Mouse (Mus musculus) embryonic facial prominence, embryonic 12.5 days (tissue): ENCODE measurements around the gene Hist1h1a. TPM values are rescaled to one million over a fixed set of nuclear protein-coding genes. Genes with fewer than 3 reads are reported as not detected.
"Not testable (repeated sequence)": the region's sequence is repeated elsewhere in the genome, so short reads cannot be mapped to it uniquely, and the experiment has no call there.

Experiments used
- ATAC-seq: fragments of 200-750 bp; cut with Nextera tagmentation; 2 replicates; pipeline ENCODE4 v1.8.0; 2017; ENCODE audit not compliant: insufficient number of reproducible peaks, insufficient read depth, low FRiP score, low TSS enrichment
- H3K27ac ChIP-seq: fragments of 300-500 bp; sonication (generic); 2 replicates; pipeline ENCODE4 v1.5.1; 2016; ENCODE audit warnings: mild to moderate bottlenecking
- H3K27me3 ChIP-seq: fragments of 300-500 bp; sonication (generic); 2 replicates; pipeline ENCODE4 v1.6.1; 2016; ENCODE audit warnings: mild to moderate bottlenecking, moderate library complexity
- H3K36me3 ChIP-seq: fragments of 300-500 bp; sonication (generic); 2 replicates; pipeline ENCODE4 v1.6.1; 2016; ENCODE audit warnings: mild to moderate bottlenecking
- H3K4me1 ChIP-seq: fragments of 300-500 bp; sonication (generic); 2 replicates; pipeline ENCODE4 v1.6.1; 2016
- H3K4me2 ChIP-seq: fragments of 300-500 bp; sonication (generic); replicated peaks from 2 replicates; pipeline ENCODE4 v1.6.1; 2016; ENCODE audit warnings: mild to moderate bottlenecking, moderate library complexity
- H3K4me3 ChIP-seq: fragments of 300-500 bp; sonication (generic); 2 replicates; pipeline ENCODE4 v1.5.1; 2016; ENCODE audit warnings: mild to moderate bottlenecking
- H3K9ac ChIP-seq: fragments of 300-500 bp; sonication (generic); 2 replicates; pipeline ENCODE4 v1.6.1; 2016; ENCODE audit warnings: mild to moderate bottlenecking, moderate library complexity
- H3K9me3 ChIP-seq: fragments of 300-500 bp; sonication (generic); 2 replicates; pipeline ENCODE4 v1.6.1; 2016; ENCODE audit warnings: mild to moderate bottlenecking, moderate library complexity
- WGBS: fragments of 180-500 bp; shearing (Covaris S2); methylation state at CpG from one replicate; pipeline ENCODE4 v1.1.7; 2016; 5-methylcytosine and 5-hydroxymethylcytosine counted together
- polyA plus RNA-seq: library from polyadenylated mRNA; unstranded; fragments of >200 nt; fragmentation: Nextera tagmentation; extraction: Ambion mirVana; gene quantifications from 2 replicates; pipeline ENCODE4 v1.2.1, GENCODE M21; 2016

The Hist1h1a gene
- polyA plus RNA-seq, 1 experiment from 2014 or later = 4.0 TPM

DNA sequence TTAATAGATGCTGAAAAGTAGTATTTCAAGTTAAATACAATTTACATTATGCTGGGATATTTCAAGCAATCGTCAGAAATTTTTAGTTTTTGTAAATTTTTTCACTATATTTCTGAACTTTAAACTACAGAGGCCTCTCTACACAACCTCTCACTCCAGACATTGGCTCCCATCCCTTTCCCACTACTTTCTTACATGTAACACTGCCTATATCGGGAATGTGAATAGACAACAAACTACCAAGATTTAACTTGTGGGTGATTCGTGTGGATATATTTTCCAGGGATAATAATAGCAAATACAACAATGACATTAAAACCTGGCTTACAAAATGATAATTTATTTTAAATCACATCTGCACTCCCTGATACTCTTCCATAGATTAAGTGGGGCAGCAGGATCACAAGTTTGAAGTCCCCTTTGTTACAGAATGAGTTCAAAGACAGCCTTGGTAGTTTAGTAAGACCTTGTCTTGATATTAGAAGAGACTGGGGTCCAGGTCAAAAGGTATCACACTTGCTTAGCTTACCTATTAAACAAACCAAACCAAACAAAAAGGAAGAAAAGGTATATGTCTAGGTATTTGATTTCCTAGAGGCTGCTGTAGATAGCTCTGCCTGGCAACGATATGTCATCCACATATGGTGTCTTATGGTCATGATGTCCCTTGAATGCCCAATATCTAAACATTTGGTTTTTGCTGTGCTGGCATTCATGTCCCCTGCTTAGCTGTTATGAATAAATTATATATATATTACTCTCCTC, 10.0 kb upstream of the Hist1h1a start:
- peak overlapping the region; percentile 41 for H3K4me3 ChIP-seq
- WGBS = 52% methylated on average over 4 of the region's 4 CpGs

GRCm38 (mm10) chr13:23755000-23755399, 8.5 kb upstream of the Hist1h1a start:
- no peak overlapping the region for H3K9ac ChIP-seq
- no peaks in the 10 kb centered on the region for H3K9me3 ChIP-seq
- no peak for ATAC-seq
- no peak overlapping the region for H3K4me3 ChIP-seq
- peaks cover 3% of the 10 kb centered on the region for H3K4me1 ChIP-seq
- no peaks in the 10 kb centered on the region for H3K27me3 ChIP-seq
- H3K27ac ChIP-seq = peak overlapping the region; percentile 54
- H3K36me3 ChIP-seq = no peaks in the 10 kb centered on the region
- H3K4me2 ChIP-seq = no peak overlapping the region

More for the DNA sequence above, 10.0 kb upstream of the Hist1h1a start:
- ATAC-seq = no peak
- Histone ChIP-seq H3K27me3 (no peaks in the 10 kb centered on the region), H3K4me1 (no peaks in the 10 kb centered on the region), H3K9ac (no peak overlapping the region), H3K27ac (peak overlapping the region; percentile 88), H3K36me3 (no peaks in the 10 kb centered on the region), H3K9me3 (no peaks in the 10 kb centered on the region), H3K4me2 (peak overlapping the region; percentile 57)

- Histone ChIP-seq H3K4me3 (peak within 1 kb of the TSS; percentile 42), H3K27ac (peak within 1 kb of the TSS; percentile 95), H3K36me3 (no peaks in the 10 kb centered on the region), H3K9me3 (no peaks in the 10 kb centered on the region), H3K4me1 (peaks cover 7% of the 10 kb centered on the region), H3K9ac (peak within 1 kb of the TSS; percentile 55), H3K4me2 (peak within 1 kb of the TSS; percentile 61), H3K27me3 (no peaks in the 10 kb centered on the region)
- ATAC-seq = peak; percentile 86
- WGBS = 0% methylated on average over 20 of the region's 22 CpGs
These were observed 6.7 kb upstream of the Hist1h1a start, which contains the start of gene Hist1h4b for GRCm38 (mm10) chr13:23756790-23757189. Gene Hist1h4b, plus strand, starts transcription at chr13:23757013.

DNA sequence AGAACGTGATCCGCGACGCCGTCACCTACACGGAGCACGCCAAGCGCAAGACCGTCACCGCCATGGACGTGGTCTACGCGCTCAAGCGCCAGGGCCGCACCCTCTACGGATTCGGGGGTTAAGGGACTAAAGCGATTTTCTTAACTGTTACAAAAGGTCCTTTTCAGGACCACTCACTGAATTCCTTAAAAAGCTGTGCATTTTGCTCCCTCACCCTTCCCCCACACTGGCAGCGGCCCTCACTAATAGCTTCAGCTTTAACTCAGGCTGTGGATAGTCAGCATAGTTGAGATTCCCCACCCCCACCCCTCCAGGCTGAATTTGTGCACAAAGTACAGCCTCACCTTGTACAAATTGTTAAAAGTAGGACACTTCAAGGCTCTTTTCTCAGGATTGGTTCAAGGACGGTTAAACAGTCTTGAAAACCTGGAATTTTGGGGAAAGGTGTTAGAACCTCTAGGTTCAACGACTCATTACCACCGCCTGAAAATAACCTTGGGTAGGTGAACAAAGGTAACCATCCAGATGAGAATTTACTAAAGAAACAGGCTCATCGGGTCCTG, 6.2 kb upstream of the Hist1h1a start:
- H3K27ac ChIP-seq = peak overlapping the region; percentile 95
- no peak for ATAC-seq
- no peaks in the 10 kb centered on the region for H3K36me3 ChIP-seq
- WGBS = under 1% methylated on average over 17 of the region's 23 CpGs
- H3K4me2 ChIP-seq = peak overlapping the region; percentile 61
- peak overlapping the region; percentile 55 for H3K9ac ChIP-seq
- H3K4me1 ChIP-seq = peaks cover 7% of the 10 kb centered on the region
- no peaks in the 10 kb centered on the region for H3K9me3 ChIP-seq
- H3K27me3 ChIP-seq = no peaks in the 10 kb centered on the region
- H3K4me3 ChIP-seq = peak overlapping the region; percentile 42

- peak overlapping the region; percentile 61; the same call in 1 of the 2 replicates for H3K4me2 ChIP-seq
- 55% methylated on average over 3 of the region's 3 CpGs for WGBS
- peaks cover 7% of the 10 kb centered on the region for H3K4me1 ChIP-seq
- H3K36me3 ChIP-seq = no peaks in the 10 kb centered on the region
- no peak overlapping the region for H3K4me3 ChIP-seq
- H3K27ac ChIP-seq = peak overlapping the region; percentile 70; the same call in 1 of the 2 replicates
- no peaks in the 10 kb centered on the region for H3K27me3 ChIP-seq
- no peaks in the 10 kb centered on the region for H3K9me3 ChIP-seq
- ATAC-seq = no peak
- no peak overlapping the region for H3K9ac ChIP-seq
These were observed 5.5 kb upstream of the Hist1h1a start for GRCm38 (mm10) chr13:23757921-23758320.

GRCm38 (mm10) chr13:23759251-23759771, 4.2 kb upstream of the Hist1h1a start:
- no peak overlapping the region for H3K9ac ChIP-seq
- peak overlapping the region; percentile 90 for H3K27ac ChIP-seq
- H3K9me3 ChIP-seq = no peaks in the 10 kb centered on the region
- no peak overlapping the region for H3K4me2 ChIP-seq
- H3K27me3 ChIP-seq = no peaks in the 10 kb centered on the region
- peaks cover 10% of the 10 kb centered on the region for H3K4me1 ChIP-seq
- no peak for ATAC-seq
- 82% methylated on average over 3 of the region's 3 CpGs for WGBS
- no peaks in the 10 kb centered on the region for H3K36me3 ChIP-seq
- H3K4me3 ChIP-seq = no peak overlapping the region

DNA sequence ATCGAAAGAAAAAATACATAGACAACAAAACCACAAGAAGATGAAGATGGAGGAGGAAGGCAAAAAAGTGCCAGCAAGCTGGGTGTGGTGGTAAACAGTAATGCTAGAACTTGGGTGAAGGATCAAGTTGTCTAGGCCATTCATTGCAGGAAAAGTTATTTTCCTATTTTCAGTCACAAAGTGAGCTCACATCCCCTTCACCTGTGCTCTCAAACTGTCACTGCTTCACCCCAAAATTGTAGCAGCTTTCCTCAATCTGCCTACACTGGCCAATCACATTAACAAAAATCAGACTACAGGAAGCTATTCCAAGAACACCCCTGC, 3.6 kb upstream of the Hist1h1a start:
- 68% methylated on average over 1 of the region's 1 CpGs for WGBS
- H3K27me3 ChIP-seq = no peaks in the 10 kb centered on the region
- H3K4me3 ChIP-seq = peak overlapping the region; percentile 43
- peaks cover 14% of the 10 kb centered on the region for H3K4me1 ChIP-seq
- H3K9me3 ChIP-seq = no peaks in the 10 kb centered on the region
- peak overlapping the region; percentile 86 for H3K4me2 ChIP-seq
- no peak for ATAC-seq
- peak overlapping the region; percentile 90 for H3K27ac ChIP-seq
- no peaks in the 10 kb centered on the region for H3K36me3 ChIP-seq
- H3K9ac ChIP-seq = peak overlapping the region; percentile 50; the same call in 1 of the 2 replicates

DNA sequence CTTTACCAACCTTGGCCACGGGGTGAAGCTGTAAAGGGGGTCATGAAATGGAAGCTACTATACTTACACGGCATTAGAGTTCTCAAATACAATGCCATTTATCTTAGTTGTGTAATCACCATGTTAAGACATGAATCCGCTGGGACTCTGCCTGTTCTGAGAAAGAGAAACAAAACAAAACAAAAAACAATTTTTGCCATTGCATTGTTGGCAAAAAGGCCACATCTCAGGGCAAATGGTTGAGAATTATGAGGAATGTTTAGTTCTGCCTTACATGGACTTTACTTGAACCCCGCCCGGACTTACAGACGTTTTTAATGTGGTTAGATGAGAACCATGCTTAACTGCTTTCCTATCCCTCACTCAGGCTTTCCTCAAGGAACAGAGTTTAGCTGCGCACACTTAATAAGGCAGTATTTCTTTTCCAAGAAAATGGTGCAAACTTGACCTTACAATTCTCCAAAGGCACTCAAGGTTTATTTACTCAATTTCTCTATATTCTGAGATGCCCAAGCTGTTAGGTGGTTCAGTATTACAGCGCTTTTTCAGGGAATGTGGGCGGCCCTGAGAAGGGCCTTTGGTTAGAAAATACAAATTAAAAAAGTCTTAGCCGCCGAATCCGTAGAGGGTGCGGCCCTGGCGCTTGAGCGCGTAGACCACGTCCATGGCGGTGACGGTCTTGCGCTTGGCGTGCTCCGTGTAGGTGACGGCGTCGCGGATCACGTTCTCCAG, 3.1 kb upstream of the Hist1h1a start:
- H3K4me3 ChIP-seq = peak overlapping the region; percentile 43
- no peaks in the 10 kb centered on the region for H3K9me3 ChIP-seq
- 2% methylated on average over 19 of the region's 27 CpGs for WGBS
- H3K36me3 ChIP-seq = no peaks in the 10 kb centered on the region
- peak overlapping the region; percentile 86 for H3K4me2 ChIP-seq
- no peak for ATAC-seq
- H3K9ac ChIP-seq = peak overlapping the region; percentile 50
- H3K27ac ChIP-seq = peak overlapping the region; percentile 90
- H3K4me1 ChIP-seq = peaks cover 14% of the 10 kb centered on the region
- H3K27me3 ChIP-seq = no peaks in the 10 kb centered on the region

- Histone ChIP-seq H3K9me3 (no peaks in the 10 kb centered on the region), H3K9ac (peak within 1 kb of the TSS; percentile 56), H3K27me3 (no peaks in the 10 kb centered on the region), H3K36me3 (no peaks in the 10 kb centered on the region), H3K4me2 (peak within 1 kb of the TSS; percentile 86), H3K27ac (peak within 1 kb of the TSS; percentile 98), H3K4me3 (peak within 1 kb of the TSS; percentile 43), H3K4me1 (peaks cover 14% of the 10 kb centered on the region)
- peak; percentile 68 for ATAC-seq
- WGBS = under 1% methylated on average over 67 of the region's 72 CpGs
These were observed 2.2 kb upstream of the Hist1h1a start, which contains the start of gene Hist1h4a for GRCm38 (mm10) chr13:23760972-23761864. Gene Hist1h4a, minus strand, starts transcription at chr13:23761230.

DNA sequence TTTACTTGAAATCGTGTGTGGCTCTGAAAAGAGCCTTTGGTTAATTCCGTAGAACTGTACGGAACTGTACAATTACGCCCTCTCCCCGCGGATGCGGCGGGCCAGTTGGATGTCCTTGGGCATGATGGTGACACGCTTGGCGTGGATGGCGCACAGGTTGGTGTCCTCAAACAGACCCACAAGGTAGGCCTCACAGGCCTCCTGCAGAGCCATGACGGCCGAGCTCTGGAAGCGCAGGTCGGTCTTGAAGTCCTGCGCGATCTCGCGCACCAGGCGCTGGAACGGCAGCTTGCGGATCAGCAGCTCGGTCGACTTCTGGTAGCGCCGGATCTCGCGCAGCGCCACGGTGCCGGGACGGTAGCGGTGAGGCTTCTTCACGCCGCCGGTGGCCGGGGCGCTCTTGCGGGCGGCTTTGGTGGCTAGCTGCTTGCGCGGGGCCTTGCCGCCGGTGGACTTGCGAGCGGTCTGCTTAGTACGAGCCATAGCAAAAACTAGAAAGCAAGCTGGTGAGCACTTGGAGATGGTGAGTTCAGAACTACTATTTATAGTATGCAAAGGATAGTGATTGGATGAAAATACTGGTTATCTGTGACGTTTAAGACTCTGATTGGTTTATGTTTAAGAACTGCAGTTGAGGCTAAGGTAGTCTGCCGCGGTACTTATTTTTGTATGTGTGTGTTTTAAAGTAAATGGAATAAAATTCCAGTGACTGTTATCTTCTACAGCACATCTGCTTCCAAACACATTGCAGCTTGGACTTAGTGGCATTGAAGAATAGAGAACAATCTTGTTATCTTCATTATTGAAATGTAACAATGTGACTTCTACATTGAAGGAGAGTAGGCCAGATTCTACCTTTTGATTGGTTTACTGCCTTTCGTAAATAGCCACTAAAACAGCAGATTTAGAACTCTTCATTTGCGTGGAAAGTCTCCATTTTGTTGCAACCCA, 1.3 kb upstream of the Hist1h1a start, which contains the start of gene Hist1h3a:
Hist1h3a (minus strand) TSS at position 516 of the 951 bp plus-strand sequence.
- H3K27me3 ChIP-seq, H3K36me3 ChIP-seq, H3K9me3 ChIP-seq: not testable (repeated sequence)
- under 1% methylated on average over 31 of the region's 52 CpGs for WGBS
- peak within 1 kb of the TSS; percentile 59 for H3K4me3 ChIP-seq
- peak within 1 kb of the TSS; percentile 56 for H3K9ac ChIP-seq
- H3K27ac ChIP-seq = peak within 1 kb of the TSS; percentile 98
- H3K4me2 ChIP-seq = peak within 1 kb of the TSS; percentile 86
- peak; percentile 80 for ATAC-seq
- peaks cover 14% of the 10 kb centered on the region for H3K4me1 ChIP-seq
